Mouse (Mus musculus): ENCODE measurements at regions not wholly inside any gene's neighbourhood (a gene's known extent, or its start where the extent isn't known, plus 50 kb on each side); places are given as distances from the start of the nearest gene placed in this dataset.
"Not testable (repeated sequence)": the region's sequence is repeated elsewhere in the genome, so short reads cannot be mapped to it uniquely, and the experiment has no call there.

DNA sequence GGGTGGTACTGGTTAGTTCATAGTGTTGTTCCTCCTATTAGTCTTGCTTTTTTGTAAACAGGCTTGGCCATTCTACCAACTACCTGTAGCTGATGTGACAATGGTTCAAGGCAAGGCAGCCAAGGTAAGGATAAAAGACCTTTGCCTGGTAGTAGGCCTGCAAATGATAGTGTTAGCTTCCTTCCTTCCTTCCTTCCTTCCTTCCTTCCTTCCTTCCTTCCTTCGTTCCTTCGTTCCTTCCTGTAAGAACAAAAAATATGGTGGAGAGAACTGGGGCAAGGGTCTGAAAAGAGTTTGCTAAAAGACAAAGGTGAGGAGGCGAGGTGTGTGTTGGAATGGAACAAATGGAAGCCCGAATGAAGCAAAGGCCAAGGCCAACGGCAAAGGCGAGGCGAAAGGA lies 84.8 kb upstream of the Ezh2 start:
- DNase-seq = peak; percentile 33

DNA sequence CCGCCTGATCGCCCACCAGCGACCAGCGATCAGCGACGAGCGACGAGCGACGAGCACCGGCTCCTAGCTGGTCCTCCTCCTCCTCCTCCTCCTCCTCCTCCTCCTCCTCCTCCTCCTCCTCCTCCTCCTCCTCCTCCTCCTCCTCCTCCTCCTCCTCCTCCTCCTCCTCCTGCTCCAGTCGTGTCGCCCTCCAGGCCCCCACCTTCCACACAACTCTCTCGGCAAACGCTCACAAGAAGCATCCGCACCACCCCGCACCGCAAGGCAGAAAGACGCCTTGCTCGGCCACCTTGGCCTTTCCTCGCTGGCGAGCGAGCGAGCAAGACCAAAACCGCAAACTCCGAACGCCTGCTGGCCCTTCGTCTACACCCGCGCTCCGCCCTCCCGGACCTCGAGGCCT lies 77.6 kb upstream of the Ezh2 start:
- DNase-seq = peak; percentile 72

DNA sequence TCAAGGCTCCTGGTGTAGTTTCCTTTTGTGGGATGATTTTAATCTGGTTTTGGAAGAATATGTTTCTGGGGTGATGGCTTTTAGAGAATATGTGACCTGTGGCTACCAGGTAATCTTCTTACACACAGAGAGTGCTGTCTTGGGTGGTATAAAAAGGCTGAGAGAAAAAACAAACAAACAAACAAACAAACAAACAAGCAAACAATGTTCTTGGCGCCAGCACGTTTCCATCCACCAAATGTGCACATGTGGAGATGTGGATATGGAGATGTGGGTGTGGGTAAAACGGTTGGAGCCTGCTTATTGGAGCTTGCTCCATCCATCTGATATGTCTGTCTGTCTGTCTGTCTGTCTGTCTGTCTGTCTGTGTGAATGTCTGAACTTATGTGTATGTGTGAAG lies 57.7 kb upstream of the Ezh2 start:
- peak; percentile 78 for DNase-seq

DNA sequence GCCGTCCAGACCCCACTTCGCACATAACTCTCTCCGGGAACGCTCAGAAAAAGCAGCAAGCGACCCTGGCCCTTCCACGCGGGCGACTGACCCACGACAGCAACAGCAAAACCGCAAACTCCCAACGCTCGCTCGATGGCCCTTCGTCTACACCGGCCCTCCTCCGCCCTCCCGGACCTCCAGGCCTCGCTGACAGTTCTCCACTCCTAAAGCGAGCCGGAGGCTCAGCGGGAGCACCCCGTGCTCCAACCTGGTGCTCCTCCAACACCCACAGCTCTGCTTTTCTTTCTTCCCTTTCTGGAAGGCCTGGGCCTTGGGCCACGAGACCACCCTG lies 56.2 kb upstream of the Ezh2 start:
- not testable (repeated sequence) for DNase-seq

DNA sequence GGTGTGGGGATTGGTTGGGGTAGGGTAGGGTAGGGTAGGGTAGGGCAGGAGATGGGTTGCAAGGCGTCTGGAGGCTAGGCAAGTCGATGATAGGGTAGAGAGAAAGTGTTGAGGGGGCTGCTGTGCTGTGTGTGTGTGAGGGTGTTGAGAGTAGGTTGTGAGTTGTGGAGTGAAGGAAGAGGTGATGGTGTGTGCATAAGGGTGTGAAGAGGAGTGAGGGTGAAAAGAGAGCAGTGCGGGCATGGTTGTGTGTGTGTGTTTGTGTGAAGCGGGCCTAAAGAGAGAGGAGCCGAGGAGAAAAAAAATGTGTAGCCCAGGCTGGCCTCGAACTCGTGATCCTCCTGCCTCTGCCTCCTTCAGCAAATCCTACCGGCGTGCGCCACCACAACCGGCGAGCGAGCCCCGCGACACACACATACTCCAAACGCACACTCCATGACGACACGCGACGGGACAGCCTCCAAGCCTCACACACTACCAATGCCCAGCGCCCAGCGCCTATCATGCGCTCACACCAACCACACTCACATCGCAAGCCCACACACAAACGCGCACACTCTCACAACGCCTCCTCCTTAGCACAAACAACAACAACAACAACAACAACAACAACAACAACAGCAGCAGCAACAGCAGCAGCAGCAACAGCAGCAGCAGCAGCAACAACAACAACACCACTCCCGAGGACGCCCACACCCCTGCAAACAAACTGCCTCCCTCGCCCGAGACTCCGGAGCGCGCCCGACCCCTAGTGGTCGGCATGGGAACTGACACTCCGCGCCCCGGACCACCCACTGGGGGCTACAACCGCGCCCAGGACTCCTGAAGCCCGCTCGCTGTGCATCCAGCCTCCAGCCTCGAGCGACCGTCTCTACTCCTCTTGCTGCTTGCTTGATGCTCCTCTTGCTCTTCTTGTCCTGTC lies 55.6 kb upstream of the Ezh2 start:
- DNase-seq = peak; percentile 100

DNA sequence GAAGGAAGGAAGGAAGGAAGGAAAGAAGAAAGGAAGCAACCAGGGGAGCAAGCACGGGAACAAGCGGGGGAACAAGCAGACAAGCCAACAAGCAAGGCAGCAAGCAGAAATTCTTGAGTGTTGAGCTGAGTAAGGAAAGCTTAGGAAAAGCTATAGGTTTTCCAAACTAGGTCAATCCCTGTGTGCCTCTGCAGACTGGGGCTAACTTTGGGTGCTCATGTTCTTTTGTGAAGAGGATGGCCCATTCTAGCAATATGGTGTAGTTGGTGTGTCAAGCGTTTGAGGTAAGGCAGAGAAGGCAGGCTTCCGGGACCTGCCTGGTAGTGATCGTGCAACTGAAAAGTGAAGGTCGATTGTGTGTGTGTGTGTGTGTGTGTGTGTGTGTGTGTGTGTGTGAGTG lies 54.8 kb upstream of the Ezh2 start:
- DNase-seq = peak; percentile 31

DNA sequence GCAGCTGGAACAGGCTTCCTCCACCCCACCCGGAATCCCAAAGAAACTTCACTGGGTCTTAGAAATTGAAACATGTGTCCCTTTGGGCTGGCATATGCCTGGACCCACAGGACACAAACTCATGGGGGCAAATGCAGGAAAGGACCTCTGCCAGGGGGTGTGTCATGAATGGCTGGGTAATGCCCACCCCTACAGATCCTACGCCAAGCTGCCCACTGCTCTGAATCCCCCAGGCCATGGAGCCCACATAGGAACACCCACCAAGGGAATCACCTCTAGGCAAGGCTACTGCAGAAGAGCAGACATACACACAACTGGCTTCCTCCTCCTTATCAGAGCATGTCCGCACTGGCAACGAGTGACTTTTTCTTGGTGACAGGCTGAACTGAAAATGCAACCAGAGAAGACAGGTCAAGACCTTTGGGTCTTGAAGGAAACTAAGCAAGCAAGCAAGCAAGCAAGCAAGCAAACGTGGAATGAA lies 54.4 kb upstream of the Ezh2 start:
- peak; percentile 39 for DNase-seq

DNA sequence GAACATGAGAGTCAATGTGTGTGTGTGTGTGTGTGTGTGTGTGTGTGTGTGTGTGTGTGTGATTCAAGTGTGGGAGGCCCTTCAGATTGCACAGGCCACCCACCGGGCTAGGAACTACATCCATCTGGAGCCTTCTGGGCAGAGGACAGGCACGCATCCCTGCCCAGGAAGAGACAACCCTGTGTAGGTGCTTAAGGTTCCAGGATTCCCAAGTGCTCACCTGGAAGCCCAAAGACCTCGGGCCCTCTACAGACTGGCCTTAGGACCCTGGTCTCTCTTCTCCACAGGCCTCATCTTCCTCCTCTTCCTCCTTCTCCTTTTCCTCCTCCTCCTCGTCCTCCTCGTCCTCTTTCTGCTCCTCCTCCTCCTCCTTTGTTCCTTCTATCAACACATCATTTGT lies 53.8 kb upstream of the Ezh2 start:
- DNase-seq = peak; percentile 24

DNA sequence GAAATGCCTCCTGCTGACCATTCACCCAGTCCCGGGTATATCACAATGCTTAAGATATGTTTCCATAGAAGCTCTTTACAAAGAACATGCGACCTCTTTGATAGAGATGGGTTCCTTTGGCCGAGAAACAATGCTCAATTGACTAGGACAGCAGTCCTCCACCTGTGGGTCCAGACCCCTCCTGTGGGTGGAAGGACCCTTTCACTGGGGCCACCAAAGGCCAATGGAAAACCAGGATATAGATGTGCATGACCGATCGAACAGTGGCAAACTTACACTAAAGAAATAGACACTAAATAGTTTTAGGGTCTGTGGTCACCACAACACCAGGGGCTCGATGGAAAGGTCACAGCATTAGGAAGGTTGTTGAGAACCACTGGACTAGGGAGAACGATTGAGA lies 53.2 kb upstream of the Ezh2 start:
- DNase-seq = peak; percentile 12

DNA sequence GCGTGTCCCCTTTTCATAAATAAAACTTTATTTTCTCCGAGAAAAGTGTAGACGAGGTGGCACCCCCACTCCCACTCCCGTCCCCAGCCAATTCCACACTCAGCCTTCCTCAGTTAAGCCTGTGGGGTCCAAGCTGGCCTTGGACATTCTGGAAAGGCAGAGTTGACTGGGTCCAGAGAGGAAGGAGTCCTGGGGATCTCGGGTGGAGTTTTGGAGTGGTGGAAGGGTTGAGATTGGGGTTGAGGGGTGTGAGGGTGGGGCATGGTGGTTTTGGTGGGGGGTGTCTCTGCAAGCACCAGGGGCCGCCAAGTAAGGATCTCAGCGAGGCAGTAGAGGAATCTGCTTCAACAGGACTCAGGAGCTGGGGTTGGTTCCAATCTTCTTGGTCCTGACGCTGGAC lies 52.7 kb upstream of the Ezh2 start:
- DNase-seq = peak; percentile 20

DNA sequence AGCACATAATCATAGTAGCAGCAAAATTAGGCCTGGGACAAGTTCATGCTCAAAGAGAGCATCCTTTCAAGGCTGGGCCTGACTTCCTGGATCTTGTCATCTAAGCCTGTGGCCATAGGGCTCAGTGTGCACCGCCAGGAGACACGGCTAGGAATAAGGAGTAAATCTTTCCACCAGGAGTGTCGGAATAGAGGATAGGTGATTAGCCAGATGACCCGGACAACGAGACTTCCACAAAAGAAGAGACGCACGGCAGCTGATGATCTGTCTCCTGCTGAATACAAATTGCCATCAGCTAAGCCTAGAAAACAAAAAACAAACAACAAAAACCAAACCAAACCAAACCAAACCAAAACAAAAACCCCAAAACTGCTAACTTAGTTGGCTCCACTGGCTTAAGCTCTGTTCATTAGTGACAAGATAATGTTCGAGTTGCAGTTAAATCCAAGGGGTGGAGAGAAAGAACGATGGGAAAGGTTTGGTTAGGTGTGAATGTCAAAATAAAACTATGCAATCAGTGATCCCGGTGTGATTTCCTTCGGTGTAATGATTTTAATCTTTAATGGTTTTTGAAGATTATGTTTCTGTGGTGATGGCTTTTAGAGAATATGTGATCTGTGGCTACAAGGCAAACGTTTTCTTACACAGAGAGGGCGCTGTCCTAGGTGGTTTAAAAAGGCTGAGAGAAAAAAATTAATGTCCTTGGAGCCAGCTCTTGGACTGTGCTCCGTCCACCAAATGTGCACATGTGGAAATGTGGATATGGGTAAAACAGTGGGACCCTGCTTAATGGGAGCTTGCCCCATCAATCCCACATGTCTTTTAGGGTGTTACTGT lies 51.8 kb upstream of the Ezh2 start:
- peak; percentile 19 for DNase-seq

DNA sequence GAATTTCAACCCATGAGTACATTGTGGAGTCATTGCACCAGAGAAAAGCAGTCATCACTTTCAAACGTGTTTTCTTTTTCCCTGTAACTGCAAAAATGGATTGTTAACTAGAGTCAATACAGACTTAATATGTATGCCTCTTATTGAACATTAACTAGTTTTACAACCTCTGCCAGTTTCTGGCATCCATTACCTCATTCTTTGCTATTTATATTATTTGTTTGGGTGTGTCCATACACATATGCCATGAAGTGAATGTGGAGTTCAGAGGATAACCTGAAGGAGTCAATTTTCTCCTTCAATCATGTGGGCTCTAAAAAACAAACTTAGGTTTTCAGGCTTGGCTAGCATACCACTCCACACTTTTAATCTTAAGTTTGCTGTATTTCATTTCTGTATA lies 50.9 kb upstream of the Ezh2 start:
- DNase-seq = no peak

Data from cerebellum, adult 8-10 months (tissue).